Mouse (Mus musculus) heart, postnatal 0 days (tissue): ENCODE results near the gene Cit.

Experiments
- CTCF ChIP-seq: IDR thresholded peaks from 2 replicates; pipeline ENCODE4 v1.5.1; 2016; ENCODE audit warnings: antibody characterized with exemption, control low read depth, low read depth
- EP300 ChIP-seq: IDR thresholded peaks from 2 replicates; pipeline ENCODE4 v1.6.1; 2016; ENCODE audit warnings: antibody characterized with exemption, low read depth

- no peak for TF ChIP-seq EP300
- TF ChIP-seq CTCF = no peak
Observed at GRCm38 (mm10) chr5:115978255-115978654, 133.2 kb downstream of the Cit start.
